Mouse (Mus musculus) midbrain, embryonic 11.5 days (tissue): ENCODE data around the gene Cd40. TPM values are rescaled to one million over a fixed set of nuclear protein-coding genes. Genes with fewer than 3 reads are reported as not detected.

ENCODE experiments used
- ATAC-seq: fragments of 200-750 bp; cut with Nextera tagmentation; 2 replicates; pipeline ENCODE4 v1.8.0; 2017; ENCODE audit warnings: moderate TSS enrichment, moderate library complexity; ENCODE audit not compliant: low FRiP score
- DNase-seq: peaks from one replicate; pipeline ENCODE4 v3.0.0; 2015; ENCODE audit warnings: low spot score; ENCODE audit errors: missing footprints
- H3K27ac ChIP-seq: fragments of 300-500 bp; sonication (generic); 2 replicates; pipeline ENCODE4 v1.5.1; 2014; ENCODE audit warnings: low read depth, low read length
- H3K27me3 ChIP-seq: fragments of 300-500 bp; sonication (generic); 2 replicates; pipeline ENCODE4 v1.6.1; 2014; ENCODE audit warnings: mild to moderate bottlenecking, low read length, moderate library complexity, mixed read lengths; ENCODE audit not compliant: control insufficient read depth, insufficient read depth
- H3K36me3 ChIP-seq: fragments of 300-500 bp; sonication (generic); 2 replicates; pipeline ENCODE4 v1.6.1; 2014; ENCODE audit warnings: mild to moderate bottlenecking, low read length, moderate library complexity, mixed read lengths; ENCODE audit not compliant: control insufficient read depth, insufficient read depth
- H3K4me1 ChIP-seq: fragments of 300-500 bp; sonication (generic); 2 replicates; pipeline ENCODE4 v1.6.1; 2014; ENCODE audit warnings: low read length; ENCODE audit not compliant: control insufficient read depth, insufficient read depth
- H3K4me2 ChIP-seq: fragments of 300-500 bp; sonication (generic); 2 replicates; pipeline ENCODE4 v1.6.1; 2014; ENCODE audit warnings: mild to moderate bottlenecking, moderate library complexity
- H3K4me3 ChIP-seq: fragments of 300-500 bp; sonication (generic); 2 replicates; pipeline ENCODE4 v1.5.1; 2014; ENCODE audit warnings: low read depth, low read length
- H3K9ac ChIP-seq: fragments of 300-500 bp; sonication (generic); 2 replicates; pipeline ENCODE4 v1.6.1; 2014; ENCODE audit warnings: low read length
- H3K9me3 ChIP-seq: fragments of 300-500 bp; sonication (generic); 2 replicates; pipeline ENCODE4 v1.6.1; 2016; ENCODE audit warnings: low read length; ENCODE audit not compliant: control insufficient read depth
- WGBS: fragments of 180-500 bp; shearing (Covaris S2); extraction: QIAGEN DNeasy Blood & Tissue Kit; methylation state at CpG from one replicate; pipeline ENCODE4 v1.1.7; 2014; 5-methylcytosine and 5-hydroxymethylcytosine counted together
- polyA plus RNA-seq: library from polyadenylated mRNA; unstranded; fragments of >200 nt; fragmentation: Nextera tagmentation; extraction: Ambion mirVana; gene quantifications from 2 replicates; pipeline ENCODE4 v1.2.1, GENCODE M21; 2014

The Cd40 gene
- polyA plus RNA-seq, 1 experiment from 2014 or later: 5.6 TPM

GRCm38 (mm10) chr2:165032533-165032932, 22.9 kb upstream of the Cd40 start:
- Histone ChIP-seq H3K4me1 (peaks cover 24% of the 10 kb centered on the region), H3K4me3 (peak overlapping the region; percentile 9; the same call in 1 of the 2 replicates), H3K9ac (0 out of 2 replicates have a peak overlapping the region, but pooled peaks have one; percentile 5), H3K27me3 (no peaks in the 10 kb centered on the region), H3K27ac (no peak overlapping the region), H3K36me3 (no peaks in the 10 kb centered on the region), H3K9me3 (no peaks in the 10 kb centered on the region), H3K4me2 (peak overlapping the region; percentile 87)
- no peak for ATAC-seq
- no peak for DNase-seq
- 64% methylated on average over 3 of the region's 3 CpGs for WGBS

- Histone ChIP-seq H3K9ac (peak overlapping the region; percentile 99), H3K4me1 (peaks cover 24% of the 10 kb centered on the region), H3K4me3 (peak overlapping the region; percentile 99), H3K27ac (no peak overlapping the region), H3K36me3 (no peaks in the 10 kb centered on the region), H3K4me2 (peak overlapping the region; percentile 87), H3K27me3 (no peaks in the 10 kb centered on the region), H3K9me3 (no peaks in the 10 kb centered on the region)
- DNase-seq (no peak), ATAC-seq (no peak)
- 54% methylated on average over 6 of the region's 6 CpGs for WGBS
Measured at GRCm38 (mm10) chr2:165033306-165033705, 22.1 kb upstream of the Cd40 start.

GRCm38 (mm10) chr2:165034131-165035057, 21.0 kb upstream of the Cd40 start, which contains the start of gene Ncoa5:
TSS of gene Ncoa5 (minus strand) at chr2:165034867.
- Histone ChIP-seq H3K4me1 (peaks cover 24% of the 10 kb centered on the region), H3K4me2 (peak within 1 kb of the TSS; percentile 87), H3K9ac (peak within 1 kb of the TSS; percentile 99), H3K27me3 (no peaks in the 10 kb centered on the region), H3K36me3 (no peaks in the 10 kb centered on the region), H3K27ac (peak within 1 kb of the TSS; percentile 94), H3K9me3 (no peaks in the 10 kb centered on the region), H3K4me3 (peak within 1 kb of the TSS; percentile 99)
- ATAC-seq (peak; percentile 98), DNase-seq (peak; percentile 99)
- under 1% methylated on average over 110 of the region's 111 CpGs for WGBS

- H3K4me3 ChIP-seq: peak overlapping the region; percentile 99
- peaks cover 24% of the 10 kb centered on the region for H3K4me1 ChIP-seq
- H3K9ac ChIP-seq: peak overlapping the region; percentile 33; the same call in 1 of the 2 replicates
- H3K36me3 ChIP-seq: no peaks in the 10 kb centered on the region
- 18% methylated on average over 5 of the region's 5 CpGs for WGBS
- H3K27ac ChIP-seq: peak overlapping the region; percentile 82
- no peaks in the 10 kb centered on the region for H3K9me3 ChIP-seq
- no peaks in the 10 kb centered on the region for H3K27me3 ChIP-seq
- DNase-seq: no peak
- no peak for ATAC-seq
- H3K4me2 ChIP-seq: peak overlapping the region; percentile 37; the same call in 1 of the 2 replicates
Measured at GRCm38 (mm10) chr2:165035058-165035431, 20.4 kb upstream of the Cd40 start.

GRCm38 (mm10) chr2:165037415-165037814, 18.0 kb upstream of the Cd40 start:
- no peak overlapping the region for H3K4me2 ChIP-seq
- H3K4me3 ChIP-seq: no peak overlapping the region
- H3K36me3 ChIP-seq: no peaks in the 10 kb centered on the region
- H3K27ac ChIP-seq: no peak overlapping the region
- WGBS: 66% methylated on average over 4 of the region's 4 CpGs
- H3K27me3 ChIP-seq: no peaks in the 10 kb centered on the region
- no peaks in the 10 kb centered on the region for H3K9me3 ChIP-seq
- H3K9ac ChIP-seq: no peak overlapping the region
- DNase-seq (no peak), ATAC-seq (no peak)
- H3K4me1 ChIP-seq: peaks cover 20% of the 10 kb centered on the region

- ATAC-seq: no peak
- Histone ChIP-seq H3K4me2 (no peak overlapping the region), H3K36me3 (no peaks in the 10 kb centered on the region), H3K4me1 (peaks cover 8% of the 10 kb centered on the region), H3K9me3 (no peaks in the 10 kb centered on the region), H3K27ac (no peak overlapping the region), H3K27me3 (no peaks in the 10 kb centered on the region), H3K4me3 (no peak overlapping the region), H3K9ac (no peak overlapping the region)
- DNase-seq: no peak
- WGBS: 76% methylated on average over 5 of the region's 5 CpGs
Measured at GRCm38 (mm10) chr2:165042126-165042525, 13.3 kb upstream of the Cd40 start.

- WGBS: 8% methylated on average over 17 of the region's 17 CpGs
- H3K27ac ChIP-seq: no peak overlapping the region
- H3K4me1 ChIP-seq: peaks cover 8% of the 10 kb centered on the region
- 0 out of 2 replicates have a peak overlapping the region, but pooled peaks have one; percentile 9 for H3K4me3 ChIP-seq
- no peaks in the 10 kb centered on the region for H3K36me3 ChIP-seq
- no peak overlapping the region for H3K9ac ChIP-seq
- H3K9me3 ChIP-seq: no peaks in the 10 kb centered on the region
- ATAC-seq (peak; percentile 30; the same call in 1 of the 2 replicates), DNase-seq (peak; percentile 92)
- H3K4me2 ChIP-seq: peak overlapping the region; percentile 33
- no peaks in the 10 kb centered on the region for H3K27me3 ChIP-seq
Measured at GRCm38 (mm10) chr2:165043090-165043636, 12.3 kb upstream of the Cd40 start.

- Histone ChIP-seq H3K4me3 (no peak overlapping the region), H3K27me3 (no peaks in the 10 kb centered on the region), H3K9ac (no peak overlapping the region), H3K9me3 (no peaks in the 10 kb centered on the region), H3K36me3 (no peaks in the 10 kb centered on the region), H3K4me2 (no peak overlapping the region), H3K27ac (no peak overlapping the region), H3K4me1 (peaks cover 8% of the 10 kb centered on the region)
- DNase-seq (no peak), ATAC-seq (peak; percentile 30; the same call in 1 of the 2 replicates)
- 64% methylated on average over 2 of the region's 2 CpGs for WGBS
Measured at GRCm38 (mm10) chr2:165043729-165044128, 11.7 kb upstream of the Cd40 start.

- 64% methylated on average over 5 of the region's 5 CpGs for WGBS
- Histone ChIP-seq H3K27me3 (no peaks in the 10 kb centered on the region), H3K4me1 (peaks cover 6% of the 10 kb centered on the region), H3K9me3 (no peaks in the 10 kb centered on the region), H3K9ac (no peak overlapping the region), H3K27ac (no peak overlapping the region), H3K36me3 (no peaks in the 10 kb centered on the region), H3K4me2 (no peak overlapping the region), H3K4me3 (no peak overlapping the region)
- ATAC-seq: no peak
- DNase-seq: no peak
Measured at GRCm38 (mm10) chr2:165049044-165049443, 6.4 kb upstream of the Cd40 start.
